Mouse (Mus musculus) midbrain, embryonic 13.5 days (tissue): ENCODE results near the gene Nrarp. TPM values are rescaled to one million over a fixed set of nuclear protein-coding genes. Genes with fewer than 3 reads are reported as not detected.
A peak's percentile ranks its signal among the peaks of the same experiment; 100 is the strongest.

ENCODE experiments used
- ATAC-seq: fragments of 200-750 bp; cut with Nextera tagmentation; 2 replicates; pipeline ENCODE4 v1.8.0; 2017; ENCODE audit warnings: mild to moderate bottlenecking, moderate TSS enrichment, moderate library complexity
- H3K27ac ChIP-seq: fragments of 300-500 bp; sonication (generic); 2 replicates; pipeline ENCODE4 v1.5.1; 2015; ENCODE audit warnings: inconsistent platforms, mild to moderate bottlenecking, moderate library complexity
- H3K27me3 ChIP-seq: fragments of 300-500 bp; sonication (generic); 2 replicates; pipeline ENCODE4 v1.6.1; 2015; ENCODE audit warnings: mild to moderate bottlenecking, inconsistent platforms
- H3K36me3 ChIP-seq: fragments of 300-500 bp; sonication (generic); 2 replicates; pipeline ENCODE4 v1.6.1; 2015; ENCODE audit warnings: mild to moderate bottlenecking, inconsistent platforms
- H3K4me1 ChIP-seq: fragments of 300-500 bp; sonication (generic); replicated peaks from 2 replicates; pipeline ENCODE4 v1.6.1; 2015; ENCODE audit warnings: inconsistent platforms
- H3K4me2 ChIP-seq: fragments of 300-500 bp; sonication (generic); replicated peaks from 2 replicates; pipeline ENCODE4 v1.6.1; 2015; ENCODE audit warnings: moderate library complexity, mild to moderate bottlenecking, inconsistent platforms
- H3K4me3 ChIP-seq: fragments of 300-500 bp; sonication (generic); replicated peaks from 2 replicates; pipeline ENCODE4 v1.5.1; 2015; ENCODE audit warnings: mild to moderate bottlenecking, inconsistent platforms
- H3K9ac ChIP-seq: fragments of 300-500 bp; sonication (generic); replicated peaks from 2 replicates; pipeline ENCODE4 v1.6.1; 2015; ENCODE audit warnings: mild to moderate bottlenecking, inconsistent platforms
- H3K9me3 ChIP-seq: fragments of 300-500 bp; sonication (generic); 2 replicates; pipeline ENCODE4 v1.6.1; 2016; ENCODE audit warnings: mild to moderate bottlenecking, inconsistent platforms
- WGBS: fragments of 180-500 bp; shearing (Covaris S2); methylation state at CpG from one replicate; pipeline ENCODE4 v1.1.7; 2015; 5-methylcytosine and 5-hydroxymethylcytosine counted together
- polyA plus RNA-seq: library from polyadenylated mRNA; unstranded; fragments of >200 nt; fragmentation: Nextera tagmentation; extraction: Ambion mirVana; gene quantifications from 2 replicates; pipeline ENCODE4 v1.2.1, GENCODE M21; 2015

The Nrarp gene
- polyA plus RNA-seq, 1 experiment from 2014 or later = 33.9 TPM

- peak; percentile 80 for ATAC-seq
- under 1% methylated on average over 63 of the region's 64 CpGs for WGBS
- H3K4me1 ChIP-seq = peaks cover 59% of the 10 kb centered on the region
Measured at GRCm38 (mm10) chr2:25185625-25186574, 5.3 kb downstream of the Nrarp start.

GRCm38 (mm10) chr2:25186575-25186930, 6.0 kb downstream of the Nrarp start:
- Histone ChIP-seq H3K4me3 (peak overlapping the region; percentile 49), H3K4me2 (peak overlapping the region; percentile 65), H3K9me3 (no peaks in the 10 kb centered on the region), H3K27ac (peak overlapping the region; percentile 97), H3K9ac (peak overlapping the region; percentile 74; the same call in 1 of the 2 replicates), H3K27me3 (no peaks in the 10 kb centered on the region), H3K36me3 (no peaks in the 10 kb centered on the region), H3K4me1 (peaks cover 53% of the 10 kb centered on the region)
- WGBS = 31% methylated on average over 5 of the region's 5 CpGs
- peak; percentile 19; the same call in 1 of the 2 replicates for ATAC-seq

More at GRCm38 (mm10) chr2:25185625-25186574, 5.3 kb downstream of the Nrarp start:
- Histone ChIP-seq H3K9me3 (no peaks in the 10 kb centered on the region), H3K4me2 (peak overlapping the region; percentile 65), H3K9ac (peak overlapping the region; percentile 74), H3K4me3 (peak overlapping the region; percentile 49), H3K27ac (peak overlapping the region; percentile 97), H3K36me3 (no peaks in the 10 kb centered on the region), H3K27me3 (no peaks in the 10 kb centered on the region)

GRCm38 (mm10) chr2:25187841-25188240, 7.3 kb downstream of the Nrarp start:
- 84% methylated on average over 6 of the region's 6 CpGs for WGBS
- Histone ChIP-seq H3K9ac (no peak overlapping the region), H3K27ac (no peak overlapping the region), H3K4me3 (no peak overlapping the region), H3K4me2 (no peak overlapping the region), H3K36me3 (no peaks in the 10 kb centered on the region), H3K27me3 (no peaks in the 10 kb centered on the region), H3K4me1 (peaks cover 41% of the 10 kb centered on the region), H3K9me3 (no peaks in the 10 kb centered on the region)
- no peak for ATAC-seq

- WGBS = 1% methylated on average over 6 of the region's 6 CpGs
- peaks cover 9% of the 10 kb centered on the region; the same call in 1 of the 2 replicates for H3K4me1 ChIP-seq
- peaks cover 43% of the 10 kb centered on the region for H3K27me3 ChIP-seq
- H3K9ac ChIP-seq = no peak overlapping the region
- H3K27ac ChIP-seq = no peak overlapping the region
- H3K4me3 ChIP-seq = no peak overlapping the region
- ATAC-seq = peak; percentile 81
- H3K36me3 ChIP-seq = peaks cover 6% of the 10 kb centered on the region
- no peak overlapping the region for H3K4me2 ChIP-seq
- H3K9me3 ChIP-seq = no peaks in the 10 kb centered on the region
Measured at GRCm38 (mm10) chr2:25193330-25193770, 12.8 kb downstream of the Nrarp start.

- Histone ChIP-seq H3K27ac (no peak overlapping the region), H3K4me1 (peaks cover 9% of the 10 kb centered on the region; the same call in 1 of the 2 replicates), H3K4me3 (no peak overlapping the region), H3K4me2 (no peak overlapping the region), H3K36me3 (peaks cover 11% of the 10 kb centered on the region), H3K9me3 (no peaks in the 10 kb centered on the region), H3K9ac (no peak overlapping the region), H3K27me3 (peaks cover 43% of the 10 kb centered on the region)
- WGBS = 77% methylated on average over 5 of the region's 5 CpGs
- no peak for ATAC-seq
Measured at GRCm38 (mm10) chr2:25194006-25194405, 13.4 kb downstream of the Nrarp start.

GRCm38 (mm10) chr2:25194486-25195171, 14.1 kb downstream of the Nrarp start:
- Histone ChIP-seq H3K9me3 (no peaks in the 10 kb centered on the region), H3K4me1 (peaks cover 9% of the 10 kb centered on the region; the same call in 1 of the 2 replicates), H3K4me3 (no peak overlapping the region), H3K9ac (no peak overlapping the region), H3K27me3 (peaks cover 43% of the 10 kb centered on the region), H3K27ac (no peak overlapping the region), H3K4me2 (no peak overlapping the region), H3K36me3 (peaks cover 16% of the 10 kb centered on the region)
- 83% methylated on average over 17 of the region's 17 CpGs for WGBS
- no peak for ATAC-seq

- Histone ChIP-seq H3K9ac (no peak overlapping the region), H3K36me3 (peaks cover 25% of the 10 kb centered on the region), H3K27ac (no peak overlapping the region), H3K4me1 (peaks cover 9% of the 10 kb centered on the region; the same call in 1 of the 2 replicates), H3K4me2 (0 out of 2 replicates have a peak overlapping the region, but pooled peaks have one; percentile 3), H3K27me3 (peaks cover 43% of the 10 kb centered on the region), H3K9me3 (no peaks in the 10 kb centered on the region), H3K4me3 (no peak overlapping the region)
- 22% methylated on average over 55 of the region's 55 CpGs for WGBS
- no peak for ATAC-seq
Measured at GRCm38 (mm10) chr2:25195211-25196156, 14.9 kb downstream of the Nrarp start.

GRCm38 (mm10) chr2:25196172-25196954, 15.8 kb downstream of the Nrarp start, which contains the start of gene Tor4a:
Tor4a (minus strand) TSS chr2:25196886.
- ATAC-seq = no peak
- Histone ChIP-seq H3K4me1 (peaks cover 9% of the 10 kb centered on the region; the same call in 1 of the 2 replicates), H3K27ac (no peak within 1 kb of the TSS), H3K4me2 (0 out of 2 replicates have a peak within 1 kb of the TSS, but pooled peaks have one; percentile 3), H3K9ac (0 out of 2 replicates have a peak within 1 kb of the TSS, but pooled peaks have one; percentile 14), H3K4me3 (no peak within 1 kb of the TSS), H3K27me3 (peaks cover 43% of the 10 kb centered on the region), H3K36me3 (peaks cover 34% of the 10 kb centered on the region), H3K9me3 (no peaks in the 10 kb centered on the region)
- WGBS = 15% methylated on average over 8 of the region's 8 CpGs

- WGBS = 33% methylated on average over 2 of the region's 2 CpGs
- Histone ChIP-seq H3K9me3 (no peaks in the 10 kb centered on the region), H3K9ac (no peak overlapping the region), H3K36me3 (peaks cover 42% of the 10 kb centered on the region), H3K4me1 (peaks cover 9% of the 10 kb centered on the region; the same call in 1 of the 2 replicates), H3K4me3 (no peak overlapping the region), H3K4me2 (no peak overlapping the region), H3K27me3 (peaks cover 43% of the 10 kb centered on the region), H3K27ac (no peak overlapping the region)
- ATAC-seq = no peak
Measured at GRCm38 (mm10) chr2:25197191-25197590, 16.6 kb downstream of the Nrarp start.

GRCm38 (mm10) chr2:25197946-25198345, 17.4 kb downstream of the Nrarp start:
- no peak for ATAC-seq
- Histone ChIP-seq H3K9me3 (no peaks in the 10 kb centered on the region), H3K4me1 (peaks cover 9% of the 10 kb centered on the region; the same call in 1 of the 2 replicates), H3K4me2 (no peak overlapping the region), H3K36me3 (peaks cover 50% of the 10 kb centered on the region), H3K4me3 (no peak overlapping the region), H3K27ac (no peak overlapping the region), H3K27me3 (peaks cover 43% of the 10 kb centered on the region), H3K9ac (no peak overlapping the region)
